Mouse (Mus musculus): ENCODE data around the gene Emc9. TPM values are rescaled to one million over a fixed set of nuclear protein-coding genes. Genes with fewer than 3 reads are reported as not detected.

Gene Emc9
- total RNA-seq, 1 experiment from 2014 or later: 45.2 TPM

DNA sequence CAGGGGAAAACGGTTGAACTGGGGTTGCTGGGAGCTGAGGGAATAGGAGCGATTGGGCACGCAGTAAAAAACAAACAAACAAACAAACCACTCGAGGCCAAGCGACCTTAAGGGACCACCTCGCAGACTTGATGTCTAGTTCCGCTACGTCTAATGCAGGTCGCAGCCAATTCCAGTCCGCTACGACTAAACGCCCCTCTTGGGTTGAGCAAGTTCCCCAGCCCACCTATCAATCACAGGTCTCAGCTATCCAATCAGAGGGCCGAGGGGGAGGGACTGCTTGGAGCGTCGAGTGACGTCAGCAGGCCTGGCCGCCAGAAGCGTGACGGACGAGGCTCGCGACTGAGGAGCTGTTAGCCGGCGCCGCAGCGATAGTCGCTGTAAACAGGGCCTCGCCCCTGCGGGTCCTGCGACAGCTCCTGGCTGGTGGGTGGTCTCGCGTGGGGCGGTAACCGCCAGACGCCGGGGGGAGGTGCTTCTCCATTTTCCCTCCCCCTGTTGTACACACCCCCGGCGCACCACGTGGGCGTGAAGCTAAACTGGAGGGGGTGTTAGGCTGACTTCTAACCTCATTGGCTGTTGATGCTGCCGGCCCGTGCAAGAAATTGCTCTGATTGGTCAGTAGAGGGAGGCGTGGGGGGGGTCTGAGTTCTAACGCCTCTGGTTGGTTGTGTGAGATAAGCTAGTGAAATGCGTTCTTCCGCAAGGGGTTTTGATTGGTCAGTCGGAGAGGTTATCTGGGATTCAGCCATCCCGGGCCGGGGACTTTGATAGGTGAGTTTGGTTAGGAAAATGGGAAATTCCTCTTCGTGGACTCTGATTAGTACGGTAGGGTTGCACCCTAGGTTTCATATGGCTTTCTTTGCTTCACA lies 24.7 kb downstream of the Emc9 start, which contains the start of gene A730061H03Rik:
Gene A730061H03Rik, minus strand, starts transcription at position 205 of the 872 bp plus-strand sequence.
- peak; percentile 99 for DNase-seq

DNA sequence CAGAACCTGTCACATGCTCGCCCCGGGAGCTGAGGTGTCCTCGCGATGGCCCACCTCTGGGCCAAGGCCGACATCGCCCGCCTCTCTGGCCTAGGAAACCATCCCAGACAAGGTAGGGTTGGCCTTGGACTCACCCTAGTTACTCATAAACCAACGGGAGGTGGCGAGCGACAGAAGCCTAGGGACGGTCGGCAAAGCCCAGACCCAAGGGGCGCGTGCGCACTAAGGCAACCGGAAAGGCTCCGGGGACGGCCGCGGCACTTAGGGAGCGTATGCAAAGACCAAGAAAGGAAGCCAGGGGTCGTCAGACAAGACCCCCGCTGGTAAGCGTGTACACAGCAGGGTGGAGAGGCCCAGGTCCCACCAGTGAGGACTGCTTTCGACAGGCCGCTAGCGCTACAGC lies 25.3 kb downstream of the Emc9 start, which contains the start of gene Dcaf11:
Gene Dcaf11, plus strand, starts transcription at position 208 of the 403 bp plus-strand sequence.
- DNase-seq: peak; percentile 96

- DNase-seq: no peak
Measured at GRCm38 (mm10) chr14:55558740-55559448, 26.2 kb downstream of the Emc9 start.

- no peak for DNase-seq
Measured at GRCm38 (mm10) chr14:55557587-55557986, 27.5 kb downstream of the Emc9 start.

DNA sequence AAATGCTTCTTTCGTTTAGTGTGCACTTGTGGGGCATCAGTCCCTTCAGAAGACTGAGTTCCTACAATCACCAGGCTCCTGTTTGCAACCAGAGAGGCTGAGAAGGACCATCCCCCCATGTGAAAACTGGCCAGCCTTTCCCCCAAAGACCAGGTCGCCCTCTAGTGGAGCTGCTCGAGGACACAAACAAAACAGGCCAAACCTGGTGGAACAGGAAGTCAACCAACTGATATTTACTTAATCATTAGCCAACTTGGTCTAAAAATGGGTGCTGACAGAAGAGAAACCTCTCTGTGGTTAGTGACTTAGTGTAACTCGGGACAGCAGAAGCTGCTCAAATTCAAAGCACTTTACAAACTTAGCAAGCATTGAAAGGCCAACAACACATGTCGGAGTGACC lies 28.1 kb downstream of the Emc9 start:
- DNase-seq: peak; percentile 92

DNA sequence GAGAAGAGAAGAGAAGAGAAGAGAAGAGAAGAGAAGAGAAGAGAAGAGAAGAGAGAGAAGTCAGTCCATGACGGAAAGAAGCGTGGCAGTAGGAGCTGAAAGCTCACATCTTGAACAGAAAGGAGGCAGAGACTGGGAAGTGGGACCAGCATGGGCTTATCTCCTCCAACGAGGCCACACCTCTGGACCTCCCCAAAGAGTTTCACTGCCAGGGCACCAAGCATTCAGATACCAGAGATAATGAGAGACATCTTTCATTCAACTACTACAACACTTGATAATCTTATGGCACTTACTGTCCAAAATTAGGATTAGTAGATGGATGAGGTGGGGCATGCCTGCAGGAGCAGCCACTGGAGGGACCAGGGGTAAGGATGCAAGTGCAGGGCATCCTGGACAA lies 29.3 kb downstream of the Emc9 start:
- DNase-seq: no peak

- no peak for DNase-seq
Measured at GRCm38 (mm10) chr14:55554635-55555034, 30.5 kb downstream of the Emc9 start.

DNA sequence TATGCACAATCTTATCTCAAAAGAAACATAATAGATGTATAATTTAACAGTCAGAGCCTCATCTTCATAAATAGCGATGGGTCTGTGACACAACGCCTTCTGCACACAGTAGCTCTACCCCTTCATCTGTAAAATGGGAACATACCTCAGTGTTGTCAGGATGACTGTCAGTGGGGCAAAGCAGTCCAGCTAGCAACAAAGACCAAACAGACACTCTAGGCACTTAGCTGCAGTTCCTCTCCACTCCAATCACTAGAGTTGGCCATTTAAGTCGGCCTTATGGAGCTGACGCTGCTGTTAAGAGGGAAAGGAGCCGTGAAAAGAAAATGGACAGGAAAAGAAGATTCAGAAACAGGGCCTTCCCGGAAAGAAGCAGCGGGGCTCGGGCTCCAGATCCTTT lies 33.3 kb downstream of the Emc9 start:
- DNase-seq: no peak

- no peak for DNase-seq
Measured at GRCm38 (mm10) chr14:55551347-55551746, 33.8 kb downstream of the Emc9 start.

GRCm38 (mm10) chr14:55550191-55550590 lies 34.9 kb downstream of the Emc9 start:
- DNase-seq: no peak

GRCm38 (mm10) chr14:55544334-55544733 lies 40.8 kb downstream of the Emc9 start:
- DNase-seq: no peak

GRCm38 (mm10) chr14:55542268-55542667 lies 42.8 kb downstream of the Emc9 start:
- no peak for DNase-seq

GRCm38 (mm10) chr14:55540787-55541321 lies 44.2 kb downstream of the Emc9 start:
- DNase-seq: peak; percentile 93

DNA sequence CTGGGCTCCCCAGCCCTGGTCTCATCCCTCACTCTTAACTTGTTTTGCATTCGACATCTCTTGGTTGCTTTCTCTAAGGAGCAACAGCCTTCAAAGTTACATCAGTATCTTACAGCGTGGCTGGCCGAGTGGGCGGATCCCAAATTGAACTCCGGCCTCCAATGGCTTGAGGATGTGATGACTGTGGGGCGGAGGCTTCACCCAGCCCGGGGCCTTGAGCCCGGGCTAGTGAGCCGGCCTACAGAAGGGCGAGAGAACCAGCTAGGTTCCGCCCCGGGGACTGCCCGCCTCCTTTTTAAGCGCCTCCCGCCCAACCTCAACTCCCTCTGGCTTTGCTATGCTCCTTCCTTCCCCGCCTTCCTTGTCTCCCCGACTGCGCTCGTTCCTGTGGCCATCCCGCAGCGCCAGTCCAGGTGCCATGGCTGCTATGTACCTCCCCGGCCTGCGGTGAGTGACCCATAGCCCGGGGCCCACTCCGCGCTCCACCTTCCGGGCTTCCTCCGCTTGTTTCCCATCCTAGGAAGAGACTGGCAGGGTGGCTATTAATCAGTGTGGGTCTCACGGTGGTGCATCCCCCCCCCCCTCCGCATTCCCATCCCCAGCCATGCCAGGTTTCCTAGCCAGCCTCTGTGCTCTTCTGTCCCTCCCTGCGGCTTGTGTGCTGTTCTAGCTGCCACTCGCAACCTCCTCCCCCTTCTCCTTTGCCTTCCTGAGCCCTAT lies 44.9 kb downstream of the Emc9 start, which contains the start of gene Pck2:
Gene Pck2, plus strand, starts transcription at position 200 of the 720 bp plus-strand sequence.
- peak; percentile 95 for DNase-seq

GRCm38 (mm10) chr14:55536116-55536745 lies 48.9 kb downstream of the Emc9 start:
- peak; percentile 74 for DNase-seq

Other genes starting within 250 kb of the Emc9 start
- gene Dhrs4, start 106.5 kb downstream of the Emc9 start, total RNA-seq (2021): 130 and 149 TPM in 2 replicates
- 6.9 TPM in 2 replicates for gene Carmil3, start 94.7 kb downstream of the Emc9 start, total RNA-seq (2021)
- gene Cpne6, start 74.9 kb downstream of the Emc9 start, total RNA-seq (2021): 0.45 TPM in 1 of 2 replicates, not detected in the other
- not detected in 2 replicates for gene Nrl, start 60.3 kb downstream of the Emc9 start, total RNA-seq (2021)
- gene Pck2, start 45.0 kb downstream of the Emc9 start, total RNA-seq (2021): 35.1 and 42.8 TPM in 2 replicates
- 99.9 and 118 TPM in 2 replicates for gene Dcaf11, start 25.3 kb downstream of the Emc9 start, total RNA-seq (2021)
- gene A730061H03Rik, start 24.9 kb downstream of the Emc9 start, total RNA-seq (2021): 1.2 TPM in 1 of 2 replicates, not detected in the other
- gene Fitm1, start 9.7 kb downstream of the Emc9 start, total RNA-seq (2021): 0.79 and 2.1 TPM in 2 replicates
- gene Psme1, start 7.2 kb downstream of the Emc9 start, total RNA-seq (2021): 316 and 330 TPM in 2 replicates
- 349 and 376 TPM in 2 replicates for gene Psme2, start 5.8 kb upstream of the Emc9 start, total RNA-seq (2021)
- 24.8 and 37.7 TPM in 2 replicates for gene Rnf31, start 6.4 kb upstream of the Emc9 start, total RNA-seq (2021)
- 12.9 and 16.7 TPM in 2 replicates for gene Irf9, start 18.3 kb upstream of the Emc9 start, total RNA-seq (2021)
- gene Rec8, start 32.7 kb upstream of the Emc9 start, total RNA-seq (2021): 4.4 and 6.9 TPM in 2 replicates
- gene Ipo4, start 50.7 kb upstream of the Emc9 start, total RNA-seq (2021): 78.2 and 105 TPM in 2 replicates
- gene Gm49378, start 52.6 kb upstream of the Emc9 start, total RNA-seq (2021): 2.4 and 3.9 TPM in 2 replicates
- gene Tm9sf1, start 58.5 kb upstream of the Emc9 start, total RNA-seq (2021): 68.4 and 78.5 TPM in 2 replicates
- gene Tssk4, start 64.9 kb upstream of the Emc9 start, total RNA-seq (2021): 1.9 and 3.1 TPM in 2 replicates
- gene Mdp1, start 75.2 kb upstream of the Emc9 start, total RNA-seq (2021): 50.4 and 60.3 TPM in 2 replicates
- gene Gmpr2, start 86.6 kb upstream of the Emc9 start, total RNA-seq (2021): 24.0 and 25.8 TPM in 2 replicates
- gene Nedd8, start 86.8 kb upstream of the Emc9 start, total RNA-seq (2021): 297 and 307 TPM in 2 replicates
- gene Tinf2, start 96.5 kb upstream of the Emc9 start, total RNA-seq (2021): 26.1 and 27.4 TPM in 2 replicates
- gene Tgm1, start 128.6 kb upstream of the Emc9 start, total RNA-seq (2021): 0.74 and 2.3 TPM in 2 replicates
- 19.5 and 21.1 TPM in 2 replicates for gene Rabggta, start 137.0 kb upstream of the Emc9 start, total RNA-seq (2021)
- 81.5 and 93.6 TPM in 2 replicates for gene Dhrs1, start 160.4 kb upstream of the Emc9 start, total RNA-seq (2021)
- gene Nop9, start 160.4 kb upstream of the Emc9 start, total RNA-seq (2021): 15.9 and 16.2 TPM in 2 replicates
- 1.7 and 22.1 TPM in 2 replicates for gene Cideb, start 173.2 kb upstream of the Emc9 start, total RNA-seq (2021)
- 0.11 and 0.37 TPM in 2 replicates for gene Ltb4r2, start 176.1 kb upstream of the Emc9 start, total RNA-seq (2021)
- gene Ltb4r1, start 180.7 kb upstream of the Emc9 start, total RNA-seq (2021): 0.48 and 0.71 TPM in 2 replicates
- 14.3 and 17.3 TPM in 2 replicates for gene Adcy4, start 198.8 kb upstream of the Emc9 start, total RNA-seq (2021)
- gene Ripk3, start 203.6 kb upstream of the Emc9 start, total RNA-seq (2021): 5.2 and 7.8 TPM in 2 replicates
- gene Nfatc4, start 237.8 kb upstream of the Emc9 start, total RNA-seq (2021): 23.8 and 31.2 TPM in 2 replicates

Data from adrenal gland, postnatal 14 days (tissue).